Mouse (Mus musculus): Measurements from ENCODE around the gene Mgea5. TPM values are rescaled to one million over a fixed set of nuclear protein-coding genes. Genes with fewer than 3 reads are reported as not detected.

Gene Mgea5
- total and polyA plus RNA-seq, 2 experiments from 2014 or later = 78.0 to 135 TPM

GRCm38 (mm10) chr19:45753551-45753950 is 30.1 kb downstream of the Mgea5 start:
- DNase-seq (ENCODE audit: low spot score) = no peak
- no peak for ATAC-seq
- H3K9me3 ChIP-seq (ENCODE audit: low read length) = no peaks in the 10 kb centered on the region
- 91% methylated on average over 3 of the region's 3 CpGs for WGBS
- H3K36me3 ChIP-seq (ENCODE audit: insufficient read depth, low read length) = peaks cover 51% of the 10 kb centered on the region
- H3K27me3 ChIP-seq (ENCODE audit: insufficient read depth, low read length) = no peaks in the 10 kb centered on the region
- H3K4me3 ChIP-seq (ENCODE audit: low read length) = no peak overlapping the region
- H3K4me1 ChIP-seq (ENCODE audit: insufficient read depth, low read length) = peaks cover 2% of the 10 kb centered on the region; the same call in 1 of the 2 replicates
- no peak overlapping the region for H3K4me2 ChIP-seq (ENCODE audit: low read depth, low read length)
- H3K9ac ChIP-seq (replicated peaks; ENCODE audit: low read length) = no peak overlapping the region
- TF ChIP-seq CTCF (IDR thresholded peaks at IDR 0.05; ENCODE audit: low read depth) = no peak
- no peak overlapping the region for H3K27ac ChIP-seq

DNA sequence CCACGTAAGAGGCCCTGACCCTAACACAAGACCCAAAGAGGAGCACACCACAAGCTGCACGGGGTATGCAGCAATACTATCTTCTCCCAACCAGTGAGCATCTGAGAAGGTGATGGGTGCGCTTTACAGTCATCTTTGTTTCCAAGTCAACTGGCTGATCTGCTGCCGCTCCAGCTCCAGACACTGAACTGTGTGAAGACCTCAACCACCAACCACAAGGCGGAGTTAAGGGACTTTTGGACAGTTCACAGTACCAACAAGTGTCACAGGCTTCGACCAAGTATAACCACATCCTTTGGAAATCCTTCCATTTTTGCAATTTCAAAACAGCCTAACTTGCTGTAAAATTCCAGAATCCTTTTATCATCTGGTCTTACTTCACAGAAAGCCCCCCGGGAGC is 31.8 kb downstream of the Mgea5 start:
- DNase-seq (ENCODE audit: low spot score) = no peak
- no peaks in the 10 kb centered on the region for H3K27me3 ChIP-seq (ENCODE audit: insufficient read depth, low read length)
- H3K4me1 ChIP-seq (ENCODE audit: insufficient read depth, low read length) = peaks cover 8% of the 10 kb centered on the region; the same call in 1 of the 2 replicates
- no peak for ATAC-seq
- no peak overlapping the region for H3K9ac ChIP-seq (replicated peaks; ENCODE audit: low read length)
- no peak overlapping the region for H3K4me2 ChIP-seq (ENCODE audit: low read depth, low read length)
- TF ChIP-seq CTCF (IDR thresholded peaks at IDR 0.05; ENCODE audit: low read depth) = no peak
- no peak overlapping the region for H3K4me3 ChIP-seq (ENCODE audit: low read length)
- H3K36me3 ChIP-seq (ENCODE audit: insufficient read depth, low read length) = peaks cover 35% of the 10 kb centered on the region
- H3K27ac ChIP-seq = no peak overlapping the region
- no peaks in the 10 kb centered on the region for H3K9me3 ChIP-seq (ENCODE audit: low read length)
- WGBS = 87% methylated on average over 7 of the region's 7 CpGs

GRCm38 (mm10) chr19:45749243-45750043 is 34.2 kb downstream of the Mgea5 start, which contains the start of gene Npm3:
Gene Npm3, minus strand, starts transcription at chr19:45749591.
- Histone ChIP-seq H3K4me1 (ENCODE audit: insufficient read depth, low read length) (peaks cover 8% of the 10 kb centered on the region; the same call in 1 of the 2 replicates), H3K4me2 (ENCODE audit: low read depth, low read length) (peak within 1 kb of the TSS; percentile 94), H3K4me3 (ENCODE audit: low read length) (peak within 1 kb of the TSS; percentile 81), H3K27me3 (ENCODE audit: insufficient read depth, low read length) (peaks cover 15% of the 10 kb centered on the region), H3K27ac (peak within 1 kb of the TSS; percentile 45; the same call in 1 of the 2 replicates), H3K36me3 (ENCODE audit: insufficient read depth, low read length) (peaks cover 16% of the 10 kb centered on the region), H3K9me3 (ENCODE audit: low read length) (no peaks in the 10 kb centered on the region), H3K9ac (replicated peaks; ENCODE audit: low read length) (peak within 1 kb of the TSS; percentile 71)
- ATAC-seq (peak; percentile 87), DNase-seq (ENCODE audit: low spot score) (peak; percentile 91)
- no peak for TF ChIP-seq CTCF (IDR thresholded peaks at IDR 0.05; ENCODE audit: low read depth)
- under 1% methylated on average over 54 of the region's 60 CpGs for WGBS

GRCm38 (mm10) chr19:45748691-45749242 is 34.9 kb downstream of the Mgea5 start:
- 3% methylated on average over 32 of the region's 33 CpGs for WGBS
- TF ChIP-seq CTCF (IDR thresholded peaks at IDR 0.05; ENCODE audit: low read depth) = no peak
- peak; percentile 13; the same call in 1 of the 2 replicates for ATAC-seq

DNA sequence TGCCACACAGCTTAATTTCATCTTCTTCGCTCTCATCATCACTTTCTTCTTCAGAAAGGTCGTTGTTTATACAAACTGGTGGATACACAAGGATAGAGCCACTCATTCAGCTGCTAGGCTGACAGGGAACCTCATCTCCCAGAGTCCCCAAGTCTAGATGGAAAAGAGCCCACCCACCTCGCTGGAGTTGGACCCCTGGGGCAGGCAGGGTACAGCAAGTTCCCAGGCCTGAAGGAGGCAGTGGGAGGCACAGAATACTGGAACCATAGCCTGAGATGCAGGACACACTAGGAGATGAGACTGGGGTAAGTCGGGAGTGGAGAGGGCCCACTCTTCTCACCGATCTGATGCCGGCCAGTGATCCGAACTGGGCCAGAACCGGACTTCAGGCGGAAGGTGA is 35.4 kb downstream of the Mgea5 start:
- H3K4me2 ChIP-seq (ENCODE audit: low read depth, low read length) = peak overlapping the region; percentile 94
- ATAC-seq = no peak
- peaks cover 8% of the 10 kb centered on the region; the same call in 1 of the 2 replicates for H3K4me1 ChIP-seq (ENCODE audit: insufficient read depth, low read length)
- 59% methylated on average over 9 of the region's 9 CpGs for WGBS
- peaks cover 19% of the 10 kb centered on the region for H3K27me3 ChIP-seq (ENCODE audit: insufficient read depth, low read length)
- H3K9me3 ChIP-seq (ENCODE audit: low read length) = no peaks in the 10 kb centered on the region
- H3K4me3 ChIP-seq (ENCODE audit: low read length) = peak overlapping the region; percentile 81
- TF ChIP-seq CTCF (IDR thresholded peaks at IDR 0.05; ENCODE audit: low read depth) = no peak
- 0 out of 2 replicates have a peak overlapping the region, but pooled peaks have one; percentile 71 for H3K9ac ChIP-seq (replicated peaks; ENCODE audit: low read length)
- peaks cover 7% of the 10 kb centered on the region; the same call in 1 of the 2 replicates for H3K36me3 ChIP-seq (ENCODE audit: insufficient read depth, low read length)
- DNase-seq (ENCODE audit: low spot score) = no peak
- H3K27ac ChIP-seq = no peak overlapping the region

More at GRCm38 (mm10) chr19:45748691-45749242, 34.9 kb downstream of the Mgea5 start:
- peaks cover 10% of the 10 kb centered on the region; the same call in 1 of the 2 replicates for H3K36me3 ChIP-seq (ENCODE audit: insufficient read depth, low read length)
- H3K9me3 ChIP-seq (ENCODE audit: low read length) = no peaks in the 10 kb centered on the region
- peaks cover 19% of the 10 kb centered on the region for H3K27me3 ChIP-seq (ENCODE audit: insufficient read depth, low read length)
- H3K9ac ChIP-seq (replicated peaks; ENCODE audit: low read length) = peak overlapping the region; percentile 71
- peak overlapping the region; percentile 94 for H3K4me2 ChIP-seq (ENCODE audit: low read depth, low read length)
- H3K4me1 ChIP-seq (ENCODE audit: insufficient read depth, low read length) = peaks cover 8% of the 10 kb centered on the region; the same call in 1 of the 2 replicates
- no peak for DNase-seq (ENCODE audit: low spot score)
- H3K27ac ChIP-seq = peak overlapping the region; percentile 45; the same call in 1 of the 2 replicates
- peak overlapping the region; percentile 81 for H3K4me3 ChIP-seq (ENCODE audit: low read length)

- peak; percentile 86 for TF ChIP-seq CTCF (IDR thresholded peaks at IDR 0.05; ENCODE audit: low read depth)
- H3K27me3 ChIP-seq (ENCODE audit: insufficient read depth, low read length) = peaks cover 21% of the 10 kb centered on the region
- ATAC-seq = peak; percentile 15; the same call in 1 of the 2 replicates
These were observed 36.4 kb downstream of the Mgea5 start for GRCm38 (mm10) chr19:45747028-45747867.

More at GRCm38 (mm10) chr19:45747028-45747867, 36.4 kb downstream of the Mgea5 start:
- Histone ChIP-seq H3K9me3 (ENCODE audit: low read length) (no peaks in the 10 kb centered on the region), H3K4me1 (ENCODE audit: insufficient read depth, low read length) (peaks cover 11% of the 10 kb centered on the region; the same call in 1 of the 2 replicates), H3K4me2 (ENCODE audit: low read depth, low read length) (no peak overlapping the region), H3K36me3 (ENCODE audit: insufficient read depth, low read length) (peaks cover 7% of the 10 kb centered on the region; the same call in 1 of the 2 replicates), H3K9ac (replicated peaks; ENCODE audit: low read length) (no peak overlapping the region), H3K27ac (no peak overlapping the region), H3K4me3 (ENCODE audit: low read length) (no peak overlapping the region)
- DNase-seq (ENCODE audit: low spot score) = peak; percentile 92
- WGBS = 40% methylated on average over 11 of the region's 11 CpGs

Data from hindbrain, postnatal 0 days (tissue).